Mouse (Mus musculus): ENCODE results near the gene Dab1. TPM values are rescaled to one million over a fixed set of nuclear protein-coding genes. Genes with fewer than 3 reads are reported as not detected.

Gene Dab1
- polyA plus RNA-seq, 1 experiment from 2014 or later: 3.0 TPM

GRCm38 (mm10) chr4:104288401-104288800 is 669.2 kb downstream of the Dab1 start:
- Histone ChIP-seq H3K27me3 (ENCODE audit: control insufficient read depth, insufficient read depth, low read depth, low read length) (no peaks in the 10 kb centered on the region), H3K27ac (ENCODE audit: low read length) (no peak overlapping the region), H3K4me3 (ENCODE audit: low read length) (no peak overlapping the region), H3K4me2 (ENCODE audit: low read depth, low read length) (no peak overlapping the region), H3K36me3 (ENCODE audit: control insufficient read depth, insufficient read depth, low read length) (no peaks in the 10 kb centered on the region), H3K4me1 (replicated peaks; ENCODE audit: control insufficient read depth, insufficient read depth, low read length) (no peaks in the 10 kb centered on the region), H3K9ac (ENCODE audit: low read length) (no peak overlapping the region), H3K9me3 (ENCODE audit: control insufficient read depth, low read length) (no peaks in the 10 kb centered on the region)
- WGBS: 74% methylated on average over 3 of the region's 3 CpGs
- no peak for ATAC-seq (ENCODE audit: low read depth)

GRCm38 (mm10) chr4:104301764-104302163 is 682.6 kb downstream of the Dab1 start:
- whole genome bisulfite sequencing: 56% methylated on average over 3 of the region's 3 CpGs
- H3K4me2 ChIP-seq (ENCODE audit: low read depth, low read length): no peak overlapping the region
- no peaks in the 10 kb centered on the region for H3K9me3 ChIP-seq (ENCODE audit: control insufficient read depth, low read length)
- H3K4me1 ChIP-seq (replicated peaks; ENCODE audit: control insufficient read depth, insufficient read depth, low read length): no peaks in the 10 kb centered on the region
- no peaks in the 10 kb centered on the region for H3K36me3 ChIP-seq (ENCODE audit: control insufficient read depth, insufficient read depth, low read length)
- ATAC-seq (ENCODE audit: low read depth): no peak
- H3K27me3 ChIP-seq (ENCODE audit: control insufficient read depth, insufficient read depth, low read depth, low read length): no peaks in the 10 kb centered on the region
- H3K27ac ChIP-seq (ENCODE audit: low read length): no peak overlapping the region
- H3K9ac ChIP-seq (ENCODE audit: low read length): no peak overlapping the region
- no peak overlapping the region for H3K4me3 ChIP-seq (ENCODE audit: low read length)

- no peak for ATAC-seq (ENCODE audit: low read depth)
- no peaks in the 10 kb centered on the region for H3K9me3 ChIP-seq (ENCODE audit: control insufficient read depth, low read length)
Measured at GRCm38 (mm10) chr4:104302996-104303652, 684.0 kb downstream of the Dab1 start.

GRCm38 (mm10) chr4:104307781-104308180 is 688.6 kb downstream of the Dab1 start:
- WGBS: 61% methylated on average over 2 of the region's 2 CpGs
- H3K4me2 ChIP-seq (ENCODE audit: low read depth, low read length): no peak overlapping the region
- no peak overlapping the region for H3K9ac ChIP-seq (ENCODE audit: low read length)
- H3K27me3 ChIP-seq (ENCODE audit: control insufficient read depth, insufficient read depth, low read depth, low read length): no peaks in the 10 kb centered on the region
- ATAC-seq (ENCODE audit: low read depth): no peak
- no peaks in the 10 kb centered on the region for H3K36me3 ChIP-seq (ENCODE audit: control insufficient read depth, insufficient read depth, low read length)
- H3K4me1 ChIP-seq (replicated peaks; ENCODE audit: control insufficient read depth, insufficient read depth, low read length): no peaks in the 10 kb centered on the region
- H3K4me3 ChIP-seq (ENCODE audit: low read length): no peak overlapping the region
- H3K9me3 ChIP-seq (ENCODE audit: control insufficient read depth, low read length): no peaks in the 10 kb centered on the region
- no peak overlapping the region for H3K27ac ChIP-seq (ENCODE audit: low read length)

More at GRCm38 (mm10) chr4:104302996-104303652, 684.0 kb downstream of the Dab1 start:
- H3K36me3 ChIP-seq (ENCODE audit: control insufficient read depth, insufficient read depth, low read length): no peaks in the 10 kb centered on the region
- no peak overlapping the region for H3K4me2 ChIP-seq (ENCODE audit: low read depth, low read length)
- H3K9ac ChIP-seq (ENCODE audit: low read length): no peak overlapping the region
- no peaks in the 10 kb centered on the region for H3K4me1 ChIP-seq (replicated peaks; ENCODE audit: control insufficient read depth, insufficient read depth, low read length)
- no peaks in the 10 kb centered on the region for H3K27me3 ChIP-seq (ENCODE audit: control insufficient read depth, insufficient read depth, low read depth, low read length)
- WGBS: 62% methylated on average over 10 of the region's 10 CpGs
- H3K27ac ChIP-seq (ENCODE audit: low read length): no peak overlapping the region
- no peak overlapping the region for H3K4me3 ChIP-seq (ENCODE audit: low read length)

GRCm38 (mm10) chr4:104326221-104326620 is 707.1 kb downstream of the Dab1 start:
- no peak overlapping the region for H3K4me2 ChIP-seq (ENCODE audit: low read depth, low read length)
- no peak overlapping the region for H3K27ac ChIP-seq (ENCODE audit: low read length)
- H3K4me3 ChIP-seq (ENCODE audit: low read length): no peak overlapping the region
- H3K4me1 ChIP-seq (replicated peaks; ENCODE audit: control insufficient read depth, insufficient read depth, low read length): no peaks in the 10 kb centered on the region
- H3K9ac ChIP-seq (ENCODE audit: low read length): no peak overlapping the region
- ATAC-seq (ENCODE audit: low read depth): no peak
- H3K9me3 ChIP-seq (ENCODE audit: control insufficient read depth, low read length): no peaks in the 10 kb centered on the region
- 48% methylated on average over 5 of the region's 5 CpGs for WGBS
- no peaks in the 10 kb centered on the region for H3K27me3 ChIP-seq (ENCODE audit: control insufficient read depth, insufficient read depth, low read depth, low read length)
- no peaks in the 10 kb centered on the region for H3K36me3 ChIP-seq (ENCODE audit: control insufficient read depth, insufficient read depth, low read length)

GRCm38 (mm10) chr4:104331896-104332295 is 712.7 kb downstream of the Dab1 start:
- no peaks in the 10 kb centered on the region for H3K27me3 ChIP-seq (ENCODE audit: control insufficient read depth, insufficient read depth, low read depth, low read length)
- H3K9me3 ChIP-seq (ENCODE audit: control insufficient read depth, low read length): no peaks in the 10 kb centered on the region
- 30% methylated on average over 6 of the region's 6 CpGs for WGBS
- no peaks in the 10 kb centered on the region for H3K4me1 ChIP-seq (replicated peaks; ENCODE audit: control insufficient read depth, insufficient read depth, low read length)
- no peak overlapping the region for H3K4me3 ChIP-seq (ENCODE audit: low read length)
- H3K36me3 ChIP-seq (ENCODE audit: control insufficient read depth, insufficient read depth, low read length): no peaks in the 10 kb centered on the region
- H3K4me2 ChIP-seq (ENCODE audit: low read depth, low read length): no peak overlapping the region
- H3K27ac ChIP-seq (ENCODE audit: low read length): no peak overlapping the region
- ATAC-seq (ENCODE audit: low read depth): no peak
- no peak overlapping the region for H3K9ac ChIP-seq (ENCODE audit: low read length)

- no peak overlapping the region for H3K9ac ChIP-seq (ENCODE audit: low read length)
- H3K9me3 ChIP-seq (ENCODE audit: control insufficient read depth, low read length): no peaks in the 10 kb centered on the region
- H3K4me3 ChIP-seq (ENCODE audit: low read length): no peak overlapping the region
- H3K36me3 ChIP-seq (ENCODE audit: control insufficient read depth, insufficient read depth, low read length): no peaks in the 10 kb centered on the region
- H3K4me1 ChIP-seq (replicated peaks; ENCODE audit: control insufficient read depth, insufficient read depth, low read length): no peaks in the 10 kb centered on the region
- H3K27me3 ChIP-seq (ENCODE audit: control insufficient read depth, insufficient read depth, low read depth, low read length): no peaks in the 10 kb centered on the region
- no peak overlapping the region for H3K4me2 ChIP-seq (ENCODE audit: low read depth, low read length)
- 53% methylated on average over 3 of the region's 3 CpGs for WGBS
- ATAC-seq (ENCODE audit: low read depth): no peak
- no peak overlapping the region for H3K27ac ChIP-seq (ENCODE audit: low read length)
Measured at GRCm38 (mm10) chr4:104332399-104332798, 713.2 kb downstream of the Dab1 start.

- Histone ChIP-seq H3K4me3 (ENCODE audit: low read length) (no peak overlapping the region), H3K9ac (ENCODE audit: low read length) (no peak overlapping the region), H3K27ac (ENCODE audit: low read length) (no peak overlapping the region), H3K9me3 (ENCODE audit: control insufficient read depth, low read length) (no peaks in the 10 kb centered on the region), H3K4me1 (replicated peaks; ENCODE audit: control insufficient read depth, insufficient read depth, low read length) (no peaks in the 10 kb centered on the region), H3K27me3 (ENCODE audit: control insufficient read depth, insufficient read depth, low read depth, low read length) (no peaks in the 10 kb centered on the region), H3K36me3 (ENCODE audit: control insufficient read depth, insufficient read depth, low read length) (no peaks in the 10 kb centered on the region), H3K4me2 (ENCODE audit: low read depth, low read length) (no peak overlapping the region)
- WGBS: 78% methylated on average over 10 of the region's 10 CpGs
- ATAC-seq (ENCODE audit: low read depth): no peak
Measured at GRCm38 (mm10) chr4:104337279-104337678, 718.1 kb downstream of the Dab1 start.

GRCm38 (mm10) chr4:104338382-104338781 is 719.2 kb downstream of the Dab1 start:
- Histone ChIP-seq H3K27ac (ENCODE audit: low read length) (no peak overlapping the region), H3K36me3 (ENCODE audit: control insufficient read depth, insufficient read depth, low read length) (no peaks in the 10 kb centered on the region), H3K4me3 (ENCODE audit: low read length) (no peak overlapping the region), H3K9ac (ENCODE audit: low read length) (no peak overlapping the region), H3K9me3 (ENCODE audit: control insufficient read depth, low read length) (no peaks in the 10 kb centered on the region), H3K4me1 (replicated peaks; ENCODE audit: control insufficient read depth, insufficient read depth, low read length) (no peaks in the 10 kb centered on the region), H3K4me2 (ENCODE audit: low read depth, low read length) (no peak overlapping the region), H3K27me3 (ENCODE audit: control insufficient read depth, insufficient read depth, low read depth, low read length) (no peaks in the 10 kb centered on the region)
- WGBS: 93% methylated on average over 2 of the region's 2 CpGs
- ATAC-seq (ENCODE audit: low read depth): no peak

GRCm38 (mm10) chr4:104361345-104361744 is 742.2 kb downstream of the Dab1 start:
- Histone ChIP-seq H3K9me3 (ENCODE audit: control insufficient read depth, low read length) (no peaks in the 10 kb centered on the region), H3K36me3 (ENCODE audit: control insufficient read depth, insufficient read depth, low read length) (no peaks in the 10 kb centered on the region), H3K4me2 (ENCODE audit: low read depth, low read length) (no peak overlapping the region), H3K4me1 (replicated peaks; ENCODE audit: control insufficient read depth, insufficient read depth, low read length) (no peaks in the 10 kb centered on the region), H3K27me3 (ENCODE audit: control insufficient read depth, insufficient read depth, low read depth, low read length) (peaks cover 15% of the 10 kb centered on the region), H3K4me3 (ENCODE audit: low read length) (no peak overlapping the region), H3K9ac (ENCODE audit: low read length) (no peak overlapping the region), H3K27ac (ENCODE audit: low read length) (no peak overlapping the region)
- no peak for ATAC-seq (ENCODE audit: low read depth)
- WGBS: 46% methylated on average over 1 of the region's 1 CpGs
